Mouse (Mus musculus): Measurements from ENCODE around the gene Scaf11. TPM values are rescaled to one million over a fixed set of nuclear protein-coding genes. Genes with fewer than 3 reads are reported as not detected.
"Not testable (repeated sequence)": the region's sequence is repeated elsewhere in the genome, so short reads cannot be mapped to it uniquely, and the experiment has no call there.

The Scaf11 gene
- polyA plus RNA-seq, 2 experiments: 19.4 to 37.1 TPM

DNA sequence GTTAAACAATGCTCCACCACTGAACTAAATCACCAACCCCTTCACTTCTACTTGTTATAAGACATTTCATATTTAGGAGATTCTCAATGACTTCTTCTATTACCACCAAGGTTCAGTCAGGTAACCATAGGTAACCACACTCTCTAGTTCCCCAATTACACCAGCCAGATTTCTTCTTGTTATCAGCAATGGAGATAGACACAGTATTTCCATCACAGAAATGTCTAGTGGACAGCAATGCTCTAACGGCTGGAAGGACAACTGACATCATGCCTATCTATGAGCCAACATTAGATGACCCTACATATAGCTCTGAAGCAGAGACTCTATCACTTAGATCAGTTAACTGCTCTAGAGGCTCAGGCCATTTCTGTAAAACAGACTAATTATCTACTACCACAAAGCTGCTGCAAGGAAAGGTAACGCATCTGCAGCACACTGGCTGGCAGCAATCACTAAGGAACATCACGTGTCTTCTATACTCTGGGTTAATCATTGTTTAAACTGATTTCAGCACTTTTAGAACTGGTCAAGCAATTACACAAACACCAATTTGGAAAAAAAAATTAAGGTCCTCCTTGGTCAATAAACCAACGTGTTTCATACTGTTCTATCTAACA is 4.9 kb downstream of the Scaf11 start:
- TF ChIP-seq EP300 (IDR thresholded peaks at IDR 0.05; ENCODE audit: low read depth): no peak
- TF ChIP-seq CTCF (IDR thresholded peaks at IDR 0.05; ENCODE audit: low read depth): no peak
- ATAC-seq (ENCODE audit: insufficient read depth): no peak

GRCm38 (mm10) chr15:96453346-96453745 is 7.3 kb downstream of the Scaf11 start:
- no peak overlapping the region for H3K9ac ChIP-seq (replicated peaks)
- no peak for ATAC-seq (ENCODE audit: insufficient read depth)
- peaks cover 39% of the 10 kb centered on the region in 2 experiments for H3K4me1 ChIP-seq (replicated peaks; ENCODE audit: control insufficient read depth in 2 of 2, insufficient read depth in 2 of 2, low read length in 1 of 2)
- 68% methylated on average over 1 of the region's 1 CpGs for WGBS (ENCODE audit: insufficient replicate concordance)
- peak overlapping the region; percentile 18 for H3K4me2 ChIP-seq (ENCODE audit: low read depth)
- no peak for TF ChIP-seq CTCF (IDR thresholded peaks at IDR 0.05; ENCODE audit: low read depth)
- TF ChIP-seq EP300 (IDR thresholded peaks at IDR 0.05; ENCODE audit: low read depth): 0 out of 2 replicates have a peak, but pooled peaks have one; percentile 6
- H3K27me3 ChIP-seq (ENCODE audit: control insufficient read depth, insufficient read depth, low read length): no peaks in the 10 kb centered on the region
- peaks cover 15% of the 10 kb centered on the region for H3K36me3 ChIP-seq (replicated peaks; ENCODE audit: control insufficient read depth, insufficient read depth, low read depth)
- H3K9me3 ChIP-seq (ENCODE audit: control insufficient read depth, low read length): no peaks in the 10 kb centered on the region
- DNase-seq (ENCODE audit: low read depth in 3 of 3, low spot score in 3 of 3): no peak
- no peak overlapping the region for H3K4me3 ChIP-seq (ENCODE audit: insufficient read depth in 1 of 2, low read depth in 2 of 2, low read length in 2 of 2)
- H3K27ac ChIP-seq: peak overlapping the region; percentile 39; the same call in 1 of the 2 replicates

More for the DNA sequence above, 4.9 kb downstream of the Scaf11 start:
- DNase-seq (ENCODE audit: low read depth in 3 of 3, low spot score in 3 of 3): no peak
- H3K27me3 ChIP-seq (ENCODE audit: control insufficient read depth, insufficient read depth, low read length): no peaks in the 10 kb centered on the region
- peaks cover 14% of the 10 kb centered on the region for H3K36me3 ChIP-seq (replicated peaks; ENCODE audit: control insufficient read depth, insufficient read depth, low read depth)
- peak overlapping the region; percentile 27 for H3K4me2 ChIP-seq (ENCODE audit: low read depth)
- H3K4me1 ChIP-seq (replicated peaks; ENCODE audit: control insufficient read depth in 2 of 2, insufficient read depth in 2 of 2, low read length in 1 of 2): peaks cover 33 to 38% of the 10 kb centered on the region in 2 experiments
- no peak overlapping the region for H3K4me3 ChIP-seq (ENCODE audit: insufficient read depth in 1 of 2, low read depth in 2 of 2, low read length in 2 of 2)
- H3K27ac ChIP-seq: peak overlapping the region; percentile 15; the same call in 1 of the 2 replicates
- 31% methylated on average over 4 of the region's 4 CpGs for WGBS (ENCODE audit: insufficient replicate concordance)
- no peaks in the 10 kb centered on the region for H3K9me3 ChIP-seq (ENCODE audit: control insufficient read depth, low read length)
- no peak overlapping the region for H3K9ac ChIP-seq (replicated peaks)

- peaks cover 13 to 14% of the 10 kb centered on the region in 2 experiments for H3K4me1 ChIP-seq (replicated peaks; ENCODE audit: control insufficient read depth in 2 of 2, insufficient read depth in 2 of 2, low read length in 1 of 2)
- ATAC-seq (ENCODE audit: insufficient read depth) (peak; percentile 95), DNase-seq (ENCODE audit: low read depth in 3 of 3, low spot score in 3 of 3) (peak in 2 of 3 experiments; percentile 59 to 66)
- no peaks in the 10 kb centered on the region for H3K27me3 ChIP-seq (ENCODE audit: control insufficient read depth, insufficient read depth, low read length)
- H3K4me2 ChIP-seq (ENCODE audit: low read depth): peak overlapping the region; percentile 16; the same call in 1 of the 2 replicates
- TF ChIP-seq CTCF (IDR thresholded peaks at IDR 0.05; ENCODE audit: low read depth): peak; percentile 29
- TF ChIP-seq EP300 (IDR thresholded peaks at IDR 0.05; ENCODE audit: low read depth): no peak
- no peak overlapping the region for H3K4me3 ChIP-seq (ENCODE audit: insufficient read depth in 1 of 2, low read depth in 2 of 2, low read length in 2 of 2)
- H3K9ac ChIP-seq (replicated peaks): no peak overlapping the region
- WGBS (ENCODE audit: insufficient replicate concordance): 78% methylated on average over 7 of the region's 7 CpGs
- H3K36me3 ChIP-seq (replicated peaks; ENCODE audit: control insufficient read depth, insufficient read depth, low read depth): peaks cover 23% of the 10 kb centered on the region
- peak overlapping the region; percentile 74 for H3K27ac ChIP-seq
- no peaks in the 10 kb centered on the region for H3K9me3 ChIP-seq (ENCODE audit: control insufficient read depth, low read length)
These were observed 11.9 kb downstream of the Scaf11 start for GRCm38 (mm10) chr15:96448656-96449299.

GRCm38 (mm10) chr15:96446785-96447184 is 13.9 kb downstream of the Scaf11 start:
- H3K36me3 ChIP-seq (replicated peaks; ENCODE audit: control insufficient read depth, insufficient read depth, low read depth): peaks cover 30% of the 10 kb centered on the region
- peaks cover 9 to 12% of the 10 kb centered on the region in 2 experiments for H3K4me1 ChIP-seq (replicated peaks; ENCODE audit: control insufficient read depth in 2 of 2, insufficient read depth in 2 of 2, low read length in 1 of 2)
- H3K9ac ChIP-seq (replicated peaks): no peak overlapping the region
- H3K27ac ChIP-seq: no peak overlapping the region
- ATAC-seq (ENCODE audit: insufficient read depth) (no peak), DNase-seq (ENCODE audit: low read depth in 3 of 3, low spot score in 3 of 3) (no peak)
- 86% methylated on average over 10 of the region's 10 CpGs for WGBS (ENCODE audit: insufficient replicate concordance)
- H3K9me3 ChIP-seq (ENCODE audit: control insufficient read depth, low read length): no peaks in the 10 kb centered on the region
- H3K4me3 ChIP-seq (ENCODE audit: insufficient read depth in 1 of 2, low read depth in 2 of 2, low read length in 2 of 2): no peak overlapping the region
- H3K27me3 ChIP-seq (ENCODE audit: control insufficient read depth, insufficient read depth, low read length): no peaks in the 10 kb centered on the region
- no peak for TF ChIP-seq EP300 (IDR thresholded peaks at IDR 0.05; ENCODE audit: low read depth)
- TF ChIP-seq CTCF (IDR thresholded peaks at IDR 0.05; ENCODE audit: low read depth): no peak
- H3K4me2 ChIP-seq (ENCODE audit: low read depth): no peak overlapping the region

- H3K4me2 ChIP-seq (ENCODE audit: low read depth); H3K4me3 ChIP-seq (ENCODE audit: insufficient read depth in 1 of 2, low read depth in 2 of 2, low read length in 2 of 2); H3K4me1 ChIP-seq (replicated peaks; ENCODE audit: control insufficient read depth in 2 of 2, insufficient read depth in 2 of 2, low read length in 1 of 2); H3K27me3 ChIP-seq (ENCODE audit: control insufficient read depth, insufficient read depth, low read length); H3K9me3 ChIP-seq (ENCODE audit: control insufficient read depth, low read length); H3K27ac ChIP-seq; ATAC-seq (ENCODE audit: insufficient read depth); DNase-seq (ENCODE audit: low read depth in 3 of 3, low spot score in 3 of 3); H3K9ac ChIP-seq (replicated peaks): not testable (repeated sequence)
- peaks cover 26% of the 10 kb centered on the region for H3K36me3 ChIP-seq (replicated peaks; ENCODE audit: control insufficient read depth, insufficient read depth, low read depth)
- WGBS (ENCODE audit: insufficient replicate concordance): 62% methylated on average over 5 of the region's 6 CpGs
These were observed 19.2 kb downstream of the Scaf11 start for GRCm38 (mm10) chr15:96441480-96441879.

Data from liver, embryonic 14.5 days (tissue).